Mouse (Mus musculus): Measurements from ENCODE around the gene Ciao2a.

DNA sequence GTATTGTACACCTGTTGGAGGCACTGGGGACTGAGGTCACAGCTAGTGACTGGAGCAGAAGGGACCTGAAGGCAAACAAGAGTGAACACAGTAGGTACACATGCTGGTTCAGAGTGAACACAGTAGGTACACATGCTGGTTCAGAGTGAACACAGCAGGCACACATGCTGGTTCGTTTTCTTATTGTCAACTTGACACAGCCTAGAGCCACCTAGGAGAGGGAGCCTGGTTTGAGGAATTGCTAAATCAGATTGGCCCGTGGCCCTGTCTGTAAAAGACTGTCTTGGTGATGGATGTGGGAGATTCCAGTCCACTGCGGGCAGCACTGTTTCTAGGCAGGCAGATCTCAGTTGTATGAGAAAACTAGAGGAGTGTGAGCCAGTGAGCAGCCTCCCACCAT, 56.6 kb downstream of the Ciao2a start:
- TF ChIP-seq POLR2A (IDR thresholded peaks at IDR 0.05; ENCODE audit: control insufficient read depth, low read depth, low read length): no peak
- no peak for TF ChIP-seq CTCF (IDR thresholded peaks at IDR 0.05; ENCODE audit: control insufficient read depth, insufficient read depth, insufficient replicate concordance, low read depth, low read length)

Data from testis, adult 2 months (tissue).